Mouse (Mus musculus) stomach, embryonic 16.5 days (tissue): ENCODE results near the gene Ctse. TPM values are rescaled to one million over a fixed set of nuclear protein-coding genes. Genes with fewer than 3 reads are reported as not detected.

Source experiments
- ATAC-seq: fragments of 200-750 bp; cut with Nextera tagmentation; 2 replicates; pipeline ENCODE4 v1.8.0; 2017; ENCODE audit warnings: moderate number of reproducible peaks, moderate TSS enrichment; ENCODE audit not compliant: insufficient read depth, low FRiP score
- H3K27ac ChIP-seq: fragments of 300-500 bp; sonication (generic); 2 replicates; pipeline ENCODE4 v1.5.1; 2014; ENCODE audit warnings: low read length
- H3K27me3 ChIP-seq: fragments of 300-500 bp; sonication (generic); 2 replicates; pipeline ENCODE4 v1.6.1; 2014; ENCODE audit warnings: low read length, control low read depth, mixed read lengths; ENCODE audit not compliant: control insufficient read depth, insufficient read depth
- H3K36me3 ChIP-seq: fragments of 300-500 bp; sonication (generic); 2 replicates; pipeline ENCODE4 v1.6.1; 2014; ENCODE audit warnings: low read length; ENCODE audit not compliant: control insufficient read depth, insufficient read depth
- H3K4me1 ChIP-seq: fragments of 300-500 bp; sonication (generic); 2 replicates; pipeline ENCODE4 v1.6.1; 2014; ENCODE audit warnings: low read length, control low read depth, mixed read lengths; ENCODE audit not compliant: control insufficient read depth, insufficient read depth
- H3K4me2 ChIP-seq: fragments of 300-500 bp; sonication (generic); 2 replicates; pipeline ENCODE4 v1.6.1; 2014; ENCODE audit warnings: low read depth, low read length, mixed read lengths
- H3K4me3 ChIP-seq: fragments of 300-500 bp; sonication (generic); replicated peaks from 2 replicates; pipeline ENCODE4 v1.5.1; 2014; ENCODE audit warnings: mild to moderate bottlenecking, low read length
- H3K9ac ChIP-seq: fragments of 300-500 bp; sonication (generic); 2 replicates; pipeline ENCODE4 v1.6.1; 2014; ENCODE audit warnings: low read length
- H3K9me3 ChIP-seq: fragments of 300-500 bp; sonication (generic); replicated peaks from 2 replicates; pipeline ENCODE4 v1.6.1; 2016; ENCODE audit warnings: low read length, control low read depth; ENCODE audit not compliant: control insufficient read depth
- WGBS: fragments of 180-500 bp; shearing (Covaris S2); extraction: QIAGEN DNeasy Blood & Tissue Kit; methylation state at CpG from one replicate; pipeline ENCODE4 v1.1.7; 2014; 5-methylcytosine and 5-hydroxymethylcytosine counted together
- polyA plus RNA-seq: library from polyadenylated mRNA; unstranded; fragments of >200 nt; fragmentation: Nextera tagmentation; extraction: Ambion mirVana; gene quantifications from 2 replicates; pipeline ENCODE4 v1.2.1, GENCODE M21; 2015

Gene Ctse
- polyA plus RNA-seq, 1 experiment from 2014 or later = 134 TPM

GRCm38 (mm10) chr1:131718952-131719694 lies 81.0 kb downstream of the Ctse start:
- H3K27ac ChIP-seq = no peak overlapping the region
- WGBS = 72% methylated on average over 16 of the region's 16 CpGs
- ATAC-seq = no peak

GRCm38 (mm10) chr1:131721989-131722388 lies 83.9 kb downstream of the Ctse start:
- no peak for ATAC-seq
- 0 out of 2 replicates have a peak, but pooled peaks cover 3% of the 10 kb centered on the region for H3K4me1 ChIP-seq
- no peaks in the 10 kb centered on the region for H3K9me3 ChIP-seq
- H3K27ac ChIP-seq = no peak overlapping the region
- H3K4me2 ChIP-seq = no peak overlapping the region
- H3K36me3 ChIP-seq = no peaks in the 10 kb centered on the region
- H3K27me3 ChIP-seq = no peaks in the 10 kb centered on the region
- WGBS = 63% methylated on average over 3 of the region's 3 CpGs
- no peak overlapping the region for H3K4me3 ChIP-seq
- no peak overlapping the region for H3K9ac ChIP-seq

More at GRCm38 (mm10) chr1:131718952-131719694, 81.0 kb downstream of the Ctse start:
- H3K9ac ChIP-seq = no peak overlapping the region
- no peak overlapping the region for H3K4me3 ChIP-seq
- no peaks in the 10 kb centered on the region for H3K9me3 ChIP-seq
- 0 out of 2 replicates have a peak, but pooled peaks cover 3% of the 10 kb centered on the region for H3K4me1 ChIP-seq
- no peaks in the 10 kb centered on the region for H3K36me3 ChIP-seq
- H3K27me3 ChIP-seq = no peaks in the 10 kb centered on the region
- no peak overlapping the region for H3K4me2 ChIP-seq

- Histone ChIP-seq H3K4me2 (no peak overlapping the region), H3K4me1 (0 out of 2 replicates have a peak, but pooled peaks cover 3% of the 10 kb centered on the region)
These were observed 85.4 kb downstream of the Ctse start for GRCm38 (mm10) chr1:131723549-131723948.

More at GRCm38 (mm10) chr1:131723549-131723948, 85.4 kb downstream of the Ctse start:
- H3K9ac ChIP-seq = no peak overlapping the region
- H3K9me3 ChIP-seq = no peaks in the 10 kb centered on the region
- WGBS = 71% methylated on average over 4 of the region's 4 CpGs
- H3K27me3 ChIP-seq = no peaks in the 10 kb centered on the region
- ATAC-seq = no peak
- no peak overlapping the region for H3K27ac ChIP-seq
- no peak overlapping the region for H3K4me3 ChIP-seq
- no peaks in the 10 kb centered on the region for H3K36me3 ChIP-seq

Other genes with a start within 250 kb of the Ctse start
- gene Srgap2, start 111.0 kb upstream of the Ctse start, polyA plus RNA-seq = 12.2 and 14.2 TPM in 2 replicates
- gene Fam72a, start 110.4 kb upstream of the Ctse start, polyA plus RNA-seq = 1.7 TPM in 2 replicates
- gene Avpr1b, start 39.1 kb upstream of the Ctse start, polyA plus RNA-seq = 0.04 TPM in 1 of 2 replicates, not detected in the other
- gene Rab7b, start 50.4 kb downstream of the Ctse start, polyA plus RNA-seq = 12.5 and 16.8 TPM in 2 replicates
- 9.7 and 13.2 TPM in 2 replicates for gene Slc26a9, start 105.7 kb downstream of the Ctse start, polyA plus RNA-seq
- 2.7 and 3.1 TPM in 2 replicates for gene Pm20d1, start 159.1 kb downstream of the Ctse start, polyA plus RNA-seq
- 17.3 and 18.5 TPM in 2 replicates for gene Slc41a1, start 189.2 kb downstream of the Ctse start, polyA plus RNA-seq
- gene Rab29, start 228.9 kb downstream of the Ctse start, polyA plus RNA-seq = 28.6 and 30.4 TPM in 2 replicates